Mouse (Mus musculus): ENCODE results near the gene Atp2b1.

GRCm38 (mm10) chr10:98891361-98891760, 22.8 kb upstream of the Atp2b1 start:
- TF ChIP-seq MXI1 (IDR thresholded peaks at IDR 0.05; ENCODE audit: low read depth, low read length) = no peak
- TF ChIP-seq POLR2A (IDR thresholded peaks at IDR 0.05; ENCODE audit: control insufficient read depth in 1 of 2, insufficient read depth in 1 of 2, low read depth in 1 of 2, low read length in 2 of 2, poor library complexity in 1 of 2) = no peak
- no peak for TF ChIP-seq ETS1 (IDR thresholded peaks at IDR 0.05; ENCODE audit: low read depth, low read length)
- no peak for TF ChIP-seq MAZ (IDR thresholded peaks at IDR 0.05; ENCODE audit: low read depth, low read length)
